Mouse (Mus musculus) cerebellum, adult 11-12 months (tissue): ENCODE data around the gene Cdc7.
"Not testable (repeated sequence)": the region's sequence is repeated elsewhere in the genome, so short reads cannot be mapped to it uniquely, and the experiment has no call there.

ENCODE experiments used
- DNase-seq: peaks from one replicate; pipeline ENCODE4 v3.0.0; 2022

The Cdc7 gene

GRCm38 (mm10) chr5:106963584-106964512, at the start of gene Cdc7:
Gene Cdc7 (plus strand): TSS chr5:106964322.
- DNase-seq, result peak; percentile 90

GRCm38 (mm10) chr5:106919315-106919714, 44.8 kb upstream of the Cdc7 start:
- no peak for DNase-seq

DNA sequence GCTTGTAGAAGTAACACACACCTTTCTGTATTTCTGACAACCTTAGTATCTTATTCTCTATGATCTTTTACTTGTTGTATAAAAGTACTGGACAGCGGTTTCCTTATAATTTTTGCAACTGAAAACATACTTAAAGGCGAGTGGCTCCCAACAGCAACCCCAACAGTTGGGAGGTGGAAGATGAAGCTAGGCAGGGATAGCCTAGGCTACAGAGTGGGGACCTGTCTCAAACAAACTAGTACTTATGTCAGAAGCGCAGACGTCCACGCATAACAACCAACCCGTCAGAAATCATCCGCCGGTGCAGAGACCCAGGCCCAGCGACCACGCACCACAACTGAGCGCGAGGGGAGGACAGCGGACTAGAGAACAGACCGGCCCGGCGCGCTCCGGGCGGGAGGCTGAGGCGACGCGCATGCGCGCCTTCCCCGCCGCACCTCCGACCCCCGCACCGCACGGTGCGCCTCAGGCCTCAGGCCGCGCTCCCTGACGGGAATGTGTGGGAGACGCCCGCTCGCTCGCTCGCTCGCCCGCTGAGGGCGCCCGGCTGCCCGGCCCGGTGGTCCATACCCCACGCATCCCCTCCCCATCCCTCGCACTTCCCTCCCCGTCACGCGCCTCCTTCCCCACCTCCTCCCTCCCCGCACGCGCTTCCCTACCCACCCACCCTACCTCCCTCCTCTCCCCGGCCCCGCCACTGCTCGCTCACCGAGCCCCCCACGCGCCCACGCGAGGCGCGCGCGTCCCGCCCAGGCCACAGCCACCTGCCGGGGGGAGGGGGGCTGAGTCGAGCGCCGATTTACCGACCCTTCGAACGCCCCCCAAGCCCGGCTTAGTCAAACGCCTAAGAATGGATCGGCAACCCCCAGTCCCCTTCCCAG, 38.4 kb upstream of the Cdc7 start, which contains the start of gene Hfm1:
TSS of gene Hfm1 (minus strand) at position 834 of the 881 bp plus-strand sequence.
- DNase-seq, result peak; percentile 78

- no peak for DNase-seq
These were observed 37.8 kb upstream of the Cdc7 start for GRCm38 (mm10) chr5:106926369-106926686.

- DNase-seq, result no peak
These were observed 36.1 kb upstream of the Cdc7 start for GRCm38 (mm10) chr5:106927996-106928395.

- DNase-seq, result no peak
These were observed 17.8 kb upstream of the Cdc7 start for GRCm38 (mm10) chr5:106946342-106946741.

GRCm38 (mm10) chr5:106948683-106949082, 15.4 kb upstream of the Cdc7 start:
- no peak for DNase-seq

GRCm38 (mm10) chr5:106956467-106956866, 7.7 kb upstream of the Cdc7 start:
- no peak for DNase-seq

DNA sequence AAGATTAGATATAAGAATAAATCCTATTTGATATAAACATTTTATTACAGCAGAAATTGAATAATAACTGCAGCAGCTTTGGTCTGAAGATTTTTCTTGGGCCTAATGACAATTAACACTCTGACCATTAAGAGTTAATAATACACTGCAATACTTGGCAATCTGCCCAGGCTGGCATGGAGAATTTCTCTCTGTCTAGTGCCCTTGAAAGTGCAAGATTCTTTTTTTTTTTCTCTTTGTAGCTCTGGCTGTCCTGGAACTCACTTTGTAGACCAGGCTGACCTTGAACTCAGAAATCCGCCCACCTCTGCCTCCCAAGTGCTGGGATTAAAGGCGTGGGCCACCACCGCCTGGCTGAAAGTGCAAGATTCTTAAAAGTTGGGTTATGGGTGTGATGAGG, 5.1 kb upstream of the Cdc7 start:
- DNase-seq, result no peak

- no peak for DNase-seq
These were observed 3.7 kb upstream of the Cdc7 start for GRCm38 (mm10) chr5:106960451-106960850.

GRCm38 (mm10) chr5:106964513-106965014, 442 bp downstream of the Cdc7 start:
- no peak for DNase-seq

DNA sequence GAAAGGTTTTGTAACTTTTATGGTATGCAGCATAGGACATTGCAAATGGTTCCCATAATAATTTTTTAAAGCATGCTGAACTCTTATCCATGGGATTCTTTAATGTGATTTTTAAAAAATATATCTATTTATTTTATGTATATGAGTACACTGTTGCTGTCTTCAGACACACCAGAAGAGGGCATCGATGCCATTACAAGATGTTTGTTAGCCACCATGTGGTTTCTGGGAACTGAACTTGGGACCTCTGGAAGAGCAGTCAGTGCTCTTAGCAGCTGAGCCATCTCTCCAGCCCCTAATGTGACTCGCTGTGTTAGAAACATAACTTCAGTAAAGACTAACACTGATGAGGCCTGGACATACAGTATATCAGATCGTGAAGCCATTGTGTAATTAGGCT, 2.3 kb downstream of the Cdc7 start:
- DNase-seq, result no peak

- no peak for DNase-seq
These were observed 3.5 kb downstream of the Cdc7 start for GRCm38 (mm10) chr5:106967578-106967977.

DNA sequence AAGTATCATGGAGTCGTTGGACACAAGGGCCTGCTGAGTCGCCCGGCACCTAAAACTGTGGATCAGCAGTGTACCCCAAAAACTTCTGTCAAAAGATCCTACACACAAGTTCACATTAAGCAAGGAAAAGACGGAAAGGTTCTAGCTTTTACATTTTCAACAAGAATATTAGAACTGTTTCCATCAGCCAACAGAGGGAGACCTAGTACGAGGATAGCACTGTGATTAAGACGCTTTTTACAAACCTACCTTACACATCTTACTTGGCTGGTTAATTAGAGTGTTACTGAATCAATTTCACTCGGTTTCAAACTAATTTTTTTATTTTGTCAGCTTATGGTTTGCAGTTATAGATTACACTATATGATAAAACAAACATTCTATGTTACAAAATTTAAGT, 9.8 kb downstream of the Cdc7 start:
- no peak for DNase-seq

DNA sequence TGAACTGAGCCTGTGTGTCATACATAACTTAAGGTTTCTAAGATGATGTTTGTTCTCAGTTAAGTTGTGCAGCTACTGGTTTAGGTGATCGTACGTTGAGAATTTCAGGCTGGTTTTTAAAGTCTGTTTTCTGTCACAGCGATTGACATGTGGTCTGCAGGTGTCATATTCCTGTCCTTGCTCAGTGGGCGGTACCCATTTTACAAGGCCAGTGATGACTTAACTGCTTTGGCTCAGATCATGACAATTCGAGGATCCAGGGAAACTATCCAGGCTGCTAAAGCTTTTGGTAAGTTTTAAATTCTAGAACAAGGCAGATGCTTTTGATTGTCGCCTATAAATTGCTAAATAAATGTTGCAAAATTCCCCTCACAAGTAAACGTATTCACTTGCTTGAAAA, 15.0 kb downstream of the Cdc7 start:
- DNase-seq, result no peak

DNA sequence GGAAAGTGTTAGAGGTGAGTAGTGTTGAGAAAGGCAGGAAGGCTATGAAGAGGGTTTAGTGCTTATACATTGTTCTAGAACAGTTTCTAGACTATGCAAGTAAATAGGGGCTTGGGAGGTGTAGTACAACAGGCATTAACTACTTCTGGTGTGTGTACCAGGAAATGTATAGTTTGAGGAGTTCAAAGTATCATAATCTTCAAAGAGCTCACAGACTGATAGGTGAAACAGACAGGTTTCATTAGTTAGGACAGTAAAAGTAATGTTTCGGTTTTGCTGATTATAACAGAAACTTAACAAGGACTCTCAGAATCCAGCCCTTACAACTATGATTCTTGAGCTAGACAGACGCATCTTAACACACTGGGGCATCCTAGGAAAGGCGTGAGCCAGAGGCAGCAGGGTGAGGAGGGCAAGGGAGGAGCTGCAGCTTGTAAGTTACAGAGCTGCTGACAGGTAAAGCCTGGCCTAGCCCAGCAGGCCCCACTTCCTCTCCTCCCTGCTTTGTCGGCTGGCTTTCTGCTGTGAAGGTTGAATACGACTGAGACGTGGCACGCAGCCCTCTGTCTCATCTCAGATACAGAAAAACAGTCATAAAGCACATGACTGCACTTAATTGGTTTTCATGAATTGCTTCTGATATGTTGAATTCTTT, 18.3 kb downstream of the Cdc7 start:
- DNase-seq, result no peak

- not testable (repeated sequence) for DNase-seq
These were observed 20.8 kb downstream of the Cdc7 start for GRCm38 (mm10) chr5:106984934-106985333.

- DNase-seq, result no peak
These were observed 21.5 kb downstream of the Cdc7 start for GRCm38 (mm10) chr5:106985594-106985993.

- no peak for DNase-seq
These were observed 25.1 kb downstream of the Cdc7 start for GRCm38 (mm10) chr5:106989181-106989580.

GRCm38 (mm10) chr5:106989786-106990185, 25.7 kb downstream of the Cdc7 start:
- no peak for DNase-seq

GRCm38 (mm10) chr5:106990639-106991299, 26.6 kb downstream of the Cdc7 start:
- peak; percentile 16 for DNase-seq

DNA sequence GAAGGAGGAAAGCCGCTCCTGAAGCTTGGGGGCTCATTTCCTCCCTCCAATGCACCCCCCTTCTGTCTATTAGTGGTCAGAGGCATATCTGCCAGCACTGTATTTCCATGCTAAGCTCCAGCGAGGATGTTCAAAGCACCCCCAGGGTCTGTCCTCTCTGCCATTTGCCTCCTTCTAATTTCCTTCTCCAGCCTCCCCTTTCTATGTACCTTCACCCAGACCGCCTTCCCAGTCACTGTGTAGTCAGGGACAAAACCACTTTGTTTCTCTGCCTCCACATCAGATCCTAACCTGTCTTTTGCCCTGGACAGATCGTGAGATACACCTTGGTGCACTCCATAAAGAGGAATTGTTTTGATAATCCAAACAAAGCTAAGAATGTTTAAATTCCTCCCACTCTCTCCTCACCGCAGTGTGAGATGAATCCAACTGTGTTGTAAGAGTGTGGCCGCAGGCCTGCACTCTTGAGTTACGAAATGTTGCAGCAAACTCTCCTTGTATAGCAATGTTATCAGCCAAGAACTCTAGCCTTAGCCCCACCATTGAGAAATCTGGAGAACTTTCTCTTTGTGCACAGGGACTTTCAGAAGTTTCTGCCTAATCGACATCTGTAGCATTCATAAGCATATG, 27.3 kb downstream of the Cdc7 start:
- DNase-seq, result no peak
